Mouse (Mus musculus): ENCODE data around the gene Morc3.

GRCm38 (mm10) chr16:93919189-93919588 is 87.3 kb downstream of the Morc3 start:
- TF ChIP-seq POLR2A (IDR thresholded peaks at IDR 0.05; ENCODE audit: extremely low read depth, insufficient read depth, low read length): no peak
- TF ChIP-seq CTCF (IDR thresholded peaks at IDR 0.05; ENCODE audit: extremely low read depth, insufficient read depth, low read length): no peak

Measured in cortical plate, adult 2 months (tissue).